Mouse (Mus musculus) liver, adult 2 months (tissue): ENCODE measurements at regions not wholly inside any gene's neighbourhood (a gene's known extent, or its start where the extent isn't known, plus 50 kb on each side); places are given as distances from the start of the nearest gene placed in this dataset.

Source experiments
- CTCF ChIP-seq: fragments of 200-500 bp; IDR thresholded peaks from 2 replicates; pipeline ENCODE4 v1.5.1; 2011; ENCODE audit warnings: low read depth, low read length, control low read depth
- POLR2A ChIP-seq: fragments of 200-500 bp; IDR thresholded peaks from 2 replicates; pipeline ENCODE4 v1.6.1; 2011; ENCODE audit warnings: low read length, control low read depth; ENCODE audit not compliant: insufficient read depth; ENCODE audit errors: extremely low read depth

DNA sequence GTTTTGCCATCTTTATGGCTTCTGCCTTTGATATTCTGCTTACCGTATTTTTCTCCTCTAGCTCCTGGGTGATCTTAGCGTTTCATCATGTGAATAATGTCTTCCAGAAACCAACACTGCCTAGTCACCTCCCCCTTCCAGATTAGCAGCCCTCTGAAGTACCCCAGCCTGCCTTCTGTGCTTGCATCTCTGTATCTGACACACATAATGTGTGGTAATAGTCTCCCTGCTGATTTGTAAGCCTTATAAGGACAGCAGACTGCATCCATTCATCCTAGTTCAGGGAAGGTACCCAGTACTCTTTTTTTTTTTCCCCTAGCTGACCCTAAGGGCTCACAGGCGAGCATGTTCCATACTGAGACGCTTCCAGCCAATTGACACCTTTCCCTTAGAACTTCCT lies 409.2 kb upstream of the Prickle1 start:
- TF ChIP-seq CTCF, result no peak
- no peak for TF ChIP-seq POLR2A
